In genomic region chr11:51261680-51262219, GRCm38 (mm10) we compare ENCODE assay signal across 8 mouse cellular contexts. TPM values are rescaled to one million over a fixed set of nuclear protein-coding genes. Genes with fewer than 3 reads are reported as not detected.
A peak's percentile ranks its signal among the peaks of the same experiment; 100 is the strongest.
DNase-seq lines count a peak whose midpoint lies in the region; ATAC-seq and TF ChIP-seq lines count a peak whose summit lies in the region.

TSS of gene Clk4 (plus strand) at chr11:51261730.

- peak within 1 kb of the TSS; percentile 81 for H3K27ac ChIP-seq in kidney, postnatal 0 days
- peak within 1 kb of the TSS; percentile 78 for H3K27ac ChIP-seq in intestine, embryonic 15.5 days

- H3K36me3 ChIP-seq in kidney, postnatal 0 days (ENCODE audit: insufficient read depth, low read length) = no peaks in the 10 kb centered on the region
- no peaks in the 10 kb centered on the region for H3K36me3 ChIP-seq in intestine, embryonic 15.5 days

- intact Hi-C loops in gastrocnemius, postnatal 14 days (cut with DNase I; ENCODE audit: low total_unique reads) = no loop called here

- peak within 1 kb of the TSS; percentile 85 for H3K4me3 ChIP-seq in kidney, postnatal 0 days (replicated peaks; ENCODE audit: low read depth, low read length)
- H3K4me3 ChIP-seq in intestine, embryonic 15.5 days (replicated peaks) = peak within 1 kb of the TSS; percentile 91

- WGBS in kidney, postnatal 0 days = 85% methylated on average over 3 of the region's 3 CpGs
- 82% methylated on average over 3 of the region's 3 CpGs for WGBS in intestine, embryonic 15.5 days

- ATAC-seq in kidney, postnatal 0 days (replicated peaks; ENCODE audit: low FRiP score, low read depth) = no peak
- ATAC-seq in intestine, embryonic 15.5 days = no peak
- ATAC-seq in megakaryocyte-erythroid progenitor cell, adult 5-6 weeks (replicated peaks; ENCODE audit: low FRiP score, low TSS enrichment, poor library complexity, severe bottlenecking) = peak; percentile 28; the same call in 1 of the 2 replicates

- peak within 1 kb of the TSS; percentile 81 for H3K4me2 ChIP-seq in kidney, postnatal 0 days (ENCODE audit: low read length)
- peak within 1 kb of the TSS; percentile 92 for H3K4me2 ChIP-seq in intestine, embryonic 15.5 days (replicated peaks)

- H3K27me3 ChIP-seq in kidney, postnatal 0 days (ENCODE audit: insufficient read depth, low read length) = no peaks in the 10 kb centered on the region
- H3K27me3 ChIP-seq in intestine, embryonic 15.5 days (replicated peaks) = no peaks in the 10 kb centered on the region

- H3K4me1 ChIP-seq in kidney, postnatal 0 days (replicated peaks; ENCODE audit: insufficient read depth, low read length) = peaks cover 13% of the 10 kb centered on the region; the same call in 1 of the 2 replicates
- peaks cover 6% of the 10 kb centered on the region for H3K4me1 ChIP-seq in intestine, embryonic 15.5 days (replicated peaks)

- no peaks in the 10 kb centered on the region for H3K9me3 ChIP-seq in kidney, postnatal 0 days (replicated peaks; ENCODE audit: low read length)
- H3K9me3 ChIP-seq in intestine, embryonic 15.5 days = no peaks in the 10 kb centered on the region

- DNase-seq in kidney, postnatal 0 days (ENCODE audit: low spot score) = no peak
- DNase-seq in kidney, postnatal 10 days = no peak
- DNase-seq in adrenal gland, postnatal 4 days (ENCODE audit: low spot score in 2 of 2) = no peak
- DNase-seq in gastrocnemius, postnatal 14 days = no peak
- no peak for DNase-seq in spleen, postnatal 4 days (ENCODE audit: low spot score in 2 of 2)
- no peak for DNase-seq in urinary bladder, postnatal 14 days (ENCODE audit: low spot score)

- no peak for TF ChIP-seq CTCF in kidney, postnatal 0 days (IDR thresholded peaks at IDR 0.05; ENCODE audit: low read depth)

- peak within 1 kb of the TSS; percentile 96 for H3K9ac ChIP-seq in kidney, postnatal 0 days (ENCODE audit: low read depth, low read length)
- H3K9ac ChIP-seq in intestine, embryonic 15.5 days = peak within 1 kb of the TSS; percentile 98

RNA-seq across cellular contexts. Expression of gene Clk4, which starts in this region (rescaled TPM):
- polyA plus RNA-seq in kidney, postnatal 0 days (2015; fragmentation: Nextera tagmentation; extraction: Ambion mirVana) = 90.0 and 96.8 TPM in 2 replicates
- total RNA-seq in adrenal gland, postnatal 4 days (2021) = 100 to 1,000 TPM; 108 to 122 TPM
- total RNA-seq in gastrocnemius, postnatal 14 days (2021) = 10 to 100 TPM; 27.1 to 43.5 TPM
- polyA plus RNA-seq in intestine, embryonic 15.5 days (2015; fragmentation: Nextera tagmentation; extraction: Ambion mirVana) = 90.1 and 96.1 TPM in 2 replicates
- total RNA-seq in megakaryocyte-erythroid progenitor cell, adult 5-6 weeks (2014; fragmentation: Nextera tagmentation) = 110 TPM in 2 replicates
- 179 and 188 TPM in 2 replicates for total RNA-seq in megakaryocyte-erythroid progenitor cell, adult 5-6 weeks (2017)
